Mouse (Mus musculus): Measurements from ENCODE around the gene Wdr62. TPM values are rescaled to one million over a fixed set of nuclear protein-coding genes. Genes with fewer than 3 reads are reported as not detected.

The Wdr62 gene
- total and polyA plus RNA-seq, 2 experiments from 2014 or later = 3.2 to 3.4 TPM

- H3K9ac ChIP-seq (replicated peaks; ENCODE audit: low read depth, low read length) = no peak overlapping the region
- 90% methylated on average over 15 of the region's 15 CpGs for WGBS
- no peak overlapping the region for H3K4me3 ChIP-seq (ENCODE audit: low read depth, low read length)
- H3K4me1 ChIP-seq (ENCODE audit: control insufficient read depth, insufficient read depth) = peaks cover 9% of the 10 kb centered on the region
- no peak overlapping the region for H3K27ac ChIP-seq (ENCODE audit: low read depth)
- peaks cover 14% of the 10 kb centered on the region for H3K36me3 ChIP-seq (replicated peaks; ENCODE audit: control insufficient read depth, insufficient read depth, low read length)
- no peaks in the 10 kb centered on the region for H3K9me3 ChIP-seq (replicated peaks; ENCODE audit: control insufficient read depth, low read length)
- no peaks in the 10 kb centered on the region for H3K27me3 ChIP-seq (ENCODE audit: control insufficient read depth, insufficient read depth, low read length)
- ATAC-seq (ENCODE audit: insufficient read depth, low read depth) (no peak), DNase-seq (ENCODE audit: low spot score) (no peak)
- TF ChIP-seq CTCF (IDR thresholded peaks at IDR 0.05; ENCODE audit: low read depth) (no peak), EP300 (IDR thresholded peaks at IDR 0.05; ENCODE audit: low read depth) (no peak)
- H3K4me2 ChIP-seq (ENCODE audit: low read depth, low read length) = no peak overlapping the region
These were observed 45.9 kb downstream of the Wdr62 start for GRCm38 (mm10) chr7:30234276-30234858.

DNA sequence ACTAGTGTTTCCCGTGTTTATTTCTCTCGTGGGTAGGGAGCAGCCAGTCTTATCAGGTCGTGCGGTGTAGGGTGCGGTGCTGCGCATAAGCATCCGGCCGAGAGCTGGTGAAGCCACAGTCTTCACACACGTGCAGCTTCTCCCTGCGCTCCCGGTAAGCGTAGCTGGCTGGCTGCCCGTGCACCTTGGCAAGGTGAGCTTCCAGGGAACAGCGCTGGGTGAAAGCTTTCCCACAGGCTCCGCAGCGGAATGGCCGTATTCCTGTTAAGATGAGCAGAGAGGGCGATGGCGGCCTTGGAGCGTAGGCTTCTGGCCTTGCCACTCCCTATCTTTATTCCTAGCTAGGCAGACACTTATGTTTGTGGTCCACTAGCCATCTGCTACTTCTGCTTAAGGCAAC lies 46.8 kb downstream of the Wdr62 start:
- Histone ChIP-seq H3K9me3 (replicated peaks; ENCODE audit: control insufficient read depth, low read length) (no peaks in the 10 kb centered on the region), H3K27me3 (ENCODE audit: control insufficient read depth, insufficient read depth, low read length) (no peaks in the 10 kb centered on the region), H3K4me2 (ENCODE audit: low read depth, low read length) (no peak overlapping the region), H3K4me1 (ENCODE audit: control insufficient read depth, insufficient read depth) (peaks cover 9% of the 10 kb centered on the region), H3K4me3 (ENCODE audit: low read depth, low read length) (no peak overlapping the region), H3K9ac (replicated peaks; ENCODE audit: low read depth, low read length) (no peak overlapping the region), H3K27ac (ENCODE audit: low read depth) (no peak overlapping the region), H3K36me3 (replicated peaks; ENCODE audit: control insufficient read depth, insufficient read depth, low read length) (peaks cover 14% of the 10 kb centered on the region)
- WGBS = 87% methylated on average over 20 of the region's 20 CpGs
- ATAC-seq (ENCODE audit: insufficient read depth, low read depth) = no peak
- TF ChIP-seq CTCF (IDR thresholded peaks at IDR 0.05; ENCODE audit: low read depth) = no peak
- no peak for TF ChIP-seq EP300 (IDR thresholded peaks at IDR 0.05; ENCODE audit: low read depth)
- DNase-seq (ENCODE audit: low spot score) = no peak

DNA sequence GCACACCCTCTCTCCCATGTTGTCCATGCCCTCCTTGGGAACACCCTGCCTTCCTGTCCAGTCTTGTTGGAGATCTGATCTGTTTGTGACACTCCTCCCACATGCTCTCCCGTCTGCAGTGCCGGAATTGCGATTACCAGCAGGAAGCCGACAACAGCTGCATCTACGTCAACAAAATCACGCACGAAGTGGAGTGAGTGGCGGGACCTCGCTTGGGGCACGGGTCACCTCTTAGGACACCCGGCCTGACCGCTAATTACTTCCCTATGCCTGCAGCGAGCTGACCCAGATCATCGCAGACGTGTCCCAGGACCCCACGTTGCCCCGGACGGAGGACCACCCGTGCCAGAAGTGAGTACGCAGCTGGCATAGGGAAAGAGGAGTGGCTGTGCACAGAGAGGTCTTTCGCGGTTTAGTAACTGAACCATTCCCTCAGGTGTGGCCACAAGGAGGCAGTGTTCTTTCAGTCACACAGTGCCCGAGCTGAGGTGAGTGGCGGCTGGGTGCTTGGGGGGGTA lies 47.5 kb downstream of the Wdr62 start:
- 3% methylated on average over 24 of the region's 24 CpGs for WGBS
- Histone ChIP-seq H3K4me3 (ENCODE audit: low read depth, low read length) (peak overlapping the region; percentile 64), H3K4me1 (ENCODE audit: control insufficient read depth, insufficient read depth) (peaks cover 9% of the 10 kb centered on the region), H3K9me3 (replicated peaks; ENCODE audit: control insufficient read depth, low read length) (no peaks in the 10 kb centered on the region), H3K27ac (ENCODE audit: low read depth) (peak overlapping the region; percentile 82), H3K9ac (replicated peaks; ENCODE audit: low read depth, low read length) (peak overlapping the region; percentile 58), H3K4me2 (ENCODE audit: low read depth, low read length) (peak overlapping the region; percentile 76), H3K27me3 (ENCODE audit: control insufficient read depth, insufficient read depth, low read length) (no peaks in the 10 kb centered on the region), H3K36me3 (replicated peaks; ENCODE audit: control insufficient read depth, insufficient read depth, low read length) (peaks cover 14% of the 10 kb centered on the region)
- no peak for TF ChIP-seq EP300 (IDR thresholded peaks at IDR 0.05; ENCODE audit: low read depth)
- peak; percentile 55 for TF ChIP-seq CTCF (IDR thresholded peaks at IDR 0.05; ENCODE audit: low read depth)
- DNase-seq (ENCODE audit: low spot score) (peak; percentile 67), ATAC-seq (ENCODE audit: insufficient read depth, low read depth) (peak; percentile 14; the same call in 1 of the 2 replicates)

DNA sequence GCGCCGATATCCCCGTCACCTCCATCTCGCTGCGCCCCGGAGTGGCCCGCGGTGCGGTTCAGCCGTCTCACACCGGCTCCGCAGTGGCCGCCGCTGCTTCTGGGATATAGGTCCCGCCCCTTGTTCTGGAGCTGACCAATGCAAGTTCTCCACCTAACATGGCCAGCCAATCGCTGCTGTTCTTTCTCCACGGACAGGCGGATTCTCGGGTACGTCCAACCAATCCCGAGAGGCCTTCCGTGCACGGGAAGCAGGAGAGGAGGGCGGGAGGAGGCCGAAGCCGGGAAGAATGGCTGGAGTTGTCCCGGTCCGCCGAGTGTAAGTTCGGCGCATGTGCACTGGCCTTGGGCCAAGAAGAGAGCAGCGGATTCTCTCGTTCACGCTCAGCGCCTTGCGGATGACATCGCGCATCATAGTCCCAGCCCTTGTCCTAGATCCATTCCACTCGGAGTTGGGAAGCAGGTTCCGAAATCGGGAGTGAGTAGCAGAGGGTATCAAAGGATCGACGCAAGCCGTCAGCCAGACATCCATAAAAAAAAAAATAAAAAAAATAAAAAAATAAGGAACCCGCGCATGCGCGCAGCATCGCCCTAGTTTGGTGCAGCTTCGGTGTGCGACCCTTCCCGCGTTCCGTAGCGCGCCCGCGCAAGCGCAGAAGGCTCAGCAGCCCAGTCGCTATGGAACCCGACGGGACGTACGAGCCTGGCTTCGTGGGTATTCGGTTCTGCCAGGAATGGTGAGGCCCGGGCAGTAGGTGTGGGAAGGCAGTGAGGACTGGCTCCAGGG lies 48.4 kb downstream of the Wdr62 start, which contains the start of the genes Polr2i and Tbcb:
Gene Polr2i, plus strand, starts transcription at position 280 of the 786 bp plus-strand sequence.
Gene Tbcb, minus strand, starts transcription at position 604 of the 786 bp plus-strand sequence.
- Histone ChIP-seq H3K4me3 (ENCODE audit: low read depth, low read length) (peak within 1 kb of the TSS; percentile 64), H3K27me3 (ENCODE audit: control insufficient read depth, insufficient read depth, low read length) (no peaks in the 10 kb centered on the region), H3K27ac (ENCODE audit: low read depth) (peak within 1 kb of the TSS; percentile 82), H3K36me3 (replicated peaks; ENCODE audit: control insufficient read depth, insufficient read depth, low read length) (peaks cover 17% of the 10 kb centered on the region), H3K4me1 (ENCODE audit: control insufficient read depth, insufficient read depth) (peaks cover 9% of the 10 kb centered on the region), H3K4me2 (ENCODE audit: low read depth, low read length) (peak within 1 kb of the TSS; percentile 76), H3K9me3 (replicated peaks; ENCODE audit: control insufficient read depth, low read length) (no peaks in the 10 kb centered on the region), H3K9ac (replicated peaks; ENCODE audit: low read depth, low read length) (peak within 1 kb of the TSS; percentile 58)
- TF ChIP-seq EP300 (IDR thresholded peaks at IDR 0.05; ENCODE audit: low read depth) = peak; percentile 90
- TF ChIP-seq CTCF (IDR thresholded peaks at IDR 0.05; ENCODE audit: low read depth) = no peak
- DNase-seq (ENCODE audit: low spot score) = peak; percentile 99
- WGBS = under 1% methylated on average over 67 of the region's 67 CpGs
- ATAC-seq (ENCODE audit: insufficient read depth, low read depth) = peak; percentile 95

GRCm38 (mm10) chr7:30231328-30231668 lies 48.9 kb downstream of the Wdr62 start:
- H3K36me3 ChIP-seq (replicated peaks; ENCODE audit: control insufficient read depth, insufficient read depth, low read length) = peaks cover 22% of the 10 kb centered on the region
- under 1% methylated on average over 16 of the region's 16 CpGs for WGBS
- no peak for ATAC-seq (ENCODE audit: insufficient read depth, low read depth)

More at GRCm38 (mm10) chr7:30231328-30231668, 48.9 kb downstream of the Wdr62 start:
- DNase-seq (ENCODE audit: low spot score) = no peak
- H3K9ac ChIP-seq (replicated peaks; ENCODE audit: low read depth, low read length) = peak overlapping the region; percentile 36
- H3K4me2 ChIP-seq (ENCODE audit: low read depth, low read length) = peak overlapping the region; percentile 72
- H3K27ac ChIP-seq (ENCODE audit: low read depth) = no peak overlapping the region
- no peaks in the 10 kb centered on the region for H3K9me3 ChIP-seq (replicated peaks; ENCODE audit: control insufficient read depth, low read length)
- peak overlapping the region; percentile 64 for H3K4me3 ChIP-seq (ENCODE audit: low read depth, low read length)
- H3K4me1 ChIP-seq (ENCODE audit: control insufficient read depth, insufficient read depth) = peaks cover 9% of the 10 kb centered on the region
- no peaks in the 10 kb centered on the region for H3K27me3 ChIP-seq (ENCODE audit: control insufficient read depth, insufficient read depth, low read length)
- TF ChIP-seq CTCF (IDR thresholded peaks at IDR 0.05; ENCODE audit: low read depth) (no peak), EP300 (IDR thresholded peaks at IDR 0.05; ENCODE audit: low read depth) (no peak)
